Mouse (Mus musculus): ENCODE measurements around the gene Hoxb5.

GRCm38 (mm10) chr11:96346916-96347520, 43.9 kb downstream of the Hoxb5 start:
- TF ChIP-seq CTCF (IDR thresholded peaks at IDR 0.05; ENCODE audit: borderline replicate concordance, control insufficient read depth, extremely low read depth, insufficient read depth, low read length, poor library complexity) (no peak), POLR2A (IDR thresholded peaks at IDR 0.05; ENCODE audit: control insufficient read depth, extremely low read depth, insufficient read depth, low read length, poor library complexity) (no peak)
